ENCODE assay signal across 9 mouse cellular contexts in the genomic region with DNA sequence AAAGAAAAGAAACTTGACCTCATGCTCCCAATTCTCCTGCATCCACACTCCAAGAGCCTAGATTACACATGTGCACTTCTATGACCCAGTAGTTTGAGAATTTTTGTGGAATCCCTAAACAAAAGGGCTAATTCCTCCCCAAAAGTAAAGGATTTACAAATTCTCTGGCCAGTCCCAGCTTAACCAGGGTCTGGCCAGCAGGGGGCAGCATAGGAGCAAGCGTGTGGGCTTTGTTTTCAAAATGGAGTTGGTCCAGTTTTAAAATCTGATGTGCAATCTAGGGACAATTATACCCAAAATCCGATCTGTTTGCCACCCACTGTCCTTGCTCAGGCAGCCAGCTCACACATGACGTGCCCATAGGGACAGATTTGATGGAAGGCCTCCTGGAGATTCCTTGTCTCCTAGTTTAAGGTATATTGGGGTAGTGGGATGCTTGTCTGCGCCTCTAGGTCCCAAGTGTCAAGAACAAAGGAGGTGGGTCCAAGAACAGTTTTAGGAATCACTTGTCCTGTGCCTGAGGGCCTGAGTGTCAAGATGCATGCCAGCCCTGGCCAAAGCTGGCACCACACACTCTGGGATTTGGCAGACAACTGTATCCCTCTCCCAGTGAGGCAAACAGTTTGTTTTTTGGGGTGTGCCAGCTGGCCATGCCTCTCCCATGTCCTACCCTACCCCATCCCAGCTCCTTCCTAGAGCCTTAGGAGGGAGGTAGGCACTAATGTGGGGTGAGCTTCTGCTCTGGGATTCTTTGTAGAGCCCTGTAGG. TPM values are rescaled to one million over a fixed set of nuclear protein-coding genes. Genes with fewer than 3 reads are reported as not detected.
DNase-seq lines count a peak whose midpoint lies in the region; ATAC-seq and TF ChIP-seq lines count a peak whose summit lies in the region.
"Had no signal": no experiment of that assay in that cellular context is flagged by ENCODE, and none has a peak within 500 bp of the region (broad histone marks: within the 10 kb centered on the region; RNA-seq: fewer than 3 reads in every experiment).

No protein-coding gene starts in this region.

- no peaks in the 10 kb centered on the region for H3K9me3 ChIP-seq in midbrain, embryonic 11.5 days (ENCODE audit: control insufficient read depth, low read length)
- no peaks in the 10 kb centered on the region for H3K9me3 ChIP-seq in midbrain, embryonic 15.5 days
- no peaks in the 10 kb centered on the region for H3K9me3 ChIP-seq in limb, embryonic 14.5 days (ENCODE audit: control insufficient read depth, low read length)
- H3K9me3 ChIP-seq: neural tube, embryonic 13.5 days had no signal

- H3K27me3 ChIP-seq in midbrain, embryonic 11.5 days (ENCODE audit: control insufficient read depth, insufficient read depth, low read length): no peaks in the 10 kb centered on the region
- no peaks in the 10 kb centered on the region for H3K27me3 ChIP-seq in midbrain, embryonic 15.5 days (replicated peaks)
- no peaks in the 10 kb centered on the region for H3K27me3 ChIP-seq in limb, embryonic 14.5 days (ENCODE audit: control insufficient read depth, insufficient read depth, low read length)
- no peaks in the 10 kb centered on the region for H3K27me3 ChIP-seq in small intestine, adult 2 months (ENCODE audit: control insufficient read depth, insufficient read depth, low read length)
- H3K27me3 ChIP-seq: neural tube, embryonic 13.5 days had no signal

- no peaks in the 10 kb centered on the region for H3K36me3 ChIP-seq in midbrain, embryonic 11.5 days (ENCODE audit: control insufficient read depth, insufficient read depth, low read length)
- H3K36me3 ChIP-seq in midbrain, embryonic 15.5 days (replicated peaks): no peaks in the 10 kb centered on the region
- H3K36me3 ChIP-seq in limb, embryonic 14.5 days (ENCODE audit: control insufficient read depth, insufficient read depth, low read length): no peaks in the 10 kb centered on the region
- H3K36me3 ChIP-seq in small intestine, adult 2 months (ENCODE audit: control insufficient read depth, insufficient read depth, low read length): no peaks in the 10 kb centered on the region
- H3K36me3 ChIP-seq: neural tube, embryonic 13.5 days had no signal

- ATAC-seq in midbrain, embryonic 11.5 days (ENCODE audit: low FRiP score): no peak
- no peak for ATAC-seq in midbrain, embryonic 15.5 days (replicated peaks)
- ATAC-seq in erythroid progenitor cell, adult 5-6 weeks (replicated peaks; ENCODE audit: low FRiP score, poor library complexity, severe bottlenecking): 0 out of 2 replicates have a peak, but pooled peaks have one; percentile 37
- no peak for ATAC-seq in limb, embryonic 14.5 days (ENCODE audit: low FRiP score, low read depth)

- no peak overlapping the region for H3K9ac ChIP-seq in midbrain, embryonic 11.5 days (ENCODE audit: low read length)
- H3K9ac ChIP-seq in midbrain, embryonic 15.5 days: no peak overlapping the region
- no peak overlapping the region for H3K9ac ChIP-seq in limb, embryonic 14.5 days (ENCODE audit: low read depth, low read length, severe bottlenecking)
- H3K9ac ChIP-seq: neural tube, embryonic 13.5 days had no signal

- no peaks in the 10 kb centered on the region for H3K4me1 ChIP-seq in midbrain, embryonic 11.5 days (ENCODE audit: control insufficient read depth, insufficient read depth, low read length)
- no peaks in the 10 kb centered on the region for H3K4me1 ChIP-seq in midbrain, embryonic 15.5 days
- H3K4me1 ChIP-seq in limb, embryonic 14.5 days (ENCODE audit: control insufficient read depth, insufficient read depth, low read length): no peaks in the 10 kb centered on the region
- H3K4me1 ChIP-seq in small intestine, adult 2 months (ENCODE audit: control insufficient read depth, insufficient read depth, insufficient read length, low read length): peaks cover 6% of the 10 kb centered on the region; the same call in 1 of the 2 replicates
- H3K4me1 ChIP-seq: neural tube, embryonic 13.5 days had no signal

- no peak overlapping the region for H3K4me2 ChIP-seq in midbrain, embryonic 11.5 days
- no peak overlapping the region for H3K4me2 ChIP-seq in midbrain, embryonic 15.5 days
- H3K4me2 ChIP-seq in limb, embryonic 14.5 days (replicated peaks; ENCODE audit: low read depth, low read length, severe bottlenecking): no peak overlapping the region
- H3K4me2 ChIP-seq: neural tube, embryonic 13.5 days had no signal

- no peak overlapping the region for H3K4me3 ChIP-seq in midbrain, embryonic 11.5 days (ENCODE audit: low read depth, low read length)
- no peak overlapping the region for H3K4me3 ChIP-seq in midbrain, embryonic 15.5 days
- no peak overlapping the region for H3K4me3 ChIP-seq in limb, embryonic 14.5 days (replicated peaks; ENCODE audit: low read length)
- H3K4me3 ChIP-seq in small intestine, adult 2 months (ENCODE audit: low read depth, low read length): no peak overlapping the region
- H3K4me3 ChIP-seq: neural tube, embryonic 13.5 days had no signal

- no peak for TF ChIP-seq POLR2A in limb, embryonic 14.5 days (IDR thresholded peaks at IDR 0.05; ENCODE audit: borderline replicate concordance, extremely low read depth, insufficient read depth, insufficient read length)
- no peak for TF ChIP-seq POLR2A in small intestine, adult 2 months (IDR thresholded peaks at IDR 0.05; ENCODE audit: low read depth, low read length)

- 38% methylated on average over 4 of the region's 4 CpGs for WGBS in midbrain, embryonic 11.5 days
- 31% methylated on average over 4 of the region's 4 CpGs for WGBS in midbrain, embryonic 15.5 days
- 33% methylated on average over 4 of the region's 4 CpGs for WGBS in limb, embryonic 14.5 days
- WGBS in small intestine, adult 2 months: 33% methylated on average over 4 of the region's 4 CpGs

- peak; percentile 78 to 80 for DNase-seq in adrenal gland, adult 18-20 months (ENCODE audit: low spot score in 2 of 2)
- DNase-seq in adrenal gland, adult 2 months: no peak
- peak; percentile 95 for DNase-seq in midbrain, embryonic 11.5 days (ENCODE audit: low spot score, missing footprints)
- DNase-seq in c-Kit-positive CD71-negative TER-119-negative erythroid progenitor cells, embryonic 14.5 days (ENCODE audit: low read depth): peak; percentile 60
- DNase-seq in limb, embryonic 14.5 days (ENCODE audit: low spot score): peak; percentile 49

- peak; percentile 93; the same call in 1 of the 2 replicates for TF ChIP-seq CTCF in small intestine, adult 2 months (IDR thresholded peaks at IDR 0.05; ENCODE audit: extremely low read depth, insufficient read length, insufficient replicate concordance, low read depth, low read length)

- H3K27ac ChIP-seq in midbrain, embryonic 11.5 days (ENCODE audit: low read depth, low read length): no peak overlapping the region
- no peak overlapping the region for H3K27ac ChIP-seq in midbrain, embryonic 15.5 days
- no peak overlapping the region for H3K27ac ChIP-seq in limb, embryonic 14.5 days (replicated peaks; ENCODE audit: low read depth, low read length)
- H3K27ac ChIP-seq in small intestine, adult 2 months (ENCODE audit: insufficient read depth, low read depth, low read length): no peak overlapping the region
- H3K27ac ChIP-seq: neural tube, embryonic 13.5 days had no signal

RNA-seq across cellular contexts. Expression of a gene that starts 12.4 kb away (rescaled TPM):
- 10 to 100 TPM; 25.8 to 29.0 TPM for total RNA-seq in adrenal gland, adult 18-20 months (2021)
- 10 to 100 TPM; 35.3 to 44.1 TPM for total RNA-seq in adrenal gland, adult 2 months (2021)
- 60.4 and 65.4 TPM in 2 replicates for polyA plus RNA-seq in adrenal gland, adult 2 months (2012; rRNA removed)
- 63.4 and 71.7 TPM in 2 replicates for polyA plus RNA-seq in midbrain, embryonic 11.5 days (2014; fragmentation: Nextera tagmentation; extraction: Ambion mirVana)
- polyA plus RNA-seq in midbrain, embryonic 15.5 days (2015; fragmentation: Nextera tagmentation; extraction: Ambion mirVana): 80.8 and 89.7 TPM in 2 replicates
- 17.2 and 20.9 TPM in 2 replicates for total RNA-seq in erythroid progenitor cell, adult 5-6 weeks (2015; ENCODE audit: low replicate concordance)
- 7.9 and 8.3 TPM in 2 replicates for total RNA-seq in erythroid progenitor cell, adult 5-6 weeks (2017; ENCODE audit: low replicate concordance)
- 114 and 143 TPM in 2 replicates for polyA plus RNA-seq in limb, embryonic 14.5 days (2012; rRNA removed)
- 55.7 and 66.9 TPM in 2 replicates for polyA plus RNA-seq in limb, embryonic 14.5 days (2014; fragmentation: Nextera tagmentation; extraction: Ambion mirVana)
- polyA plus RNA-seq in small intestine, adult 2 months (2012; rRNA removed): 12.7 and 13.3 TPM in 2 replicates

RNA-seq across cellular contexts. Expression of a gene that starts 27.4 kb away (rescaled TPM):
- total RNA-seq in adrenal gland, adult 18-20 months (2021): 10 to 100 TPM; 56.2 to 62.4 TPM
- 10 to 100 TPM; 57.3 to 61.3 TPM for total RNA-seq in adrenal gland, adult 2 months (2021)
- 161 and 184 TPM in 2 replicates for polyA plus RNA-seq in adrenal gland, adult 2 months (2012; rRNA removed)
- 50.9 and 56.3 TPM in 2 replicates for polyA plus RNA-seq in midbrain, embryonic 11.5 days (2014; fragmentation: Nextera tagmentation; extraction: Ambion mirVana)
- polyA plus RNA-seq in midbrain, embryonic 15.5 days (2015; fragmentation: Nextera tagmentation; extraction: Ambion mirVana): 71.5 and 76.6 TPM in 2 replicates
- total RNA-seq in erythroid progenitor cell, adult 5-6 weeks (2015; ENCODE audit: low replicate concordance): 7.2 and 14.3 TPM in 2 replicates
- 3.6 and 3.9 TPM in 2 replicates for total RNA-seq in erythroid progenitor cell, adult 5-6 weeks (2017; ENCODE audit: low replicate concordance)
- 95.5 and 135 TPM in 2 replicates for polyA plus RNA-seq in limb, embryonic 14.5 days (2012; rRNA removed)
- polyA plus RNA-seq in limb, embryonic 14.5 days (2014; fragmentation: Nextera tagmentation; extraction: Ambion mirVana): 79.7 and 88.4 TPM in 2 replicates
- polyA plus RNA-seq in small intestine, adult 2 months (2012; rRNA removed): 47.6 and 70.8 TPM in 2 replicates

RNA-seq across cellular contexts. Expression of a gene that starts 30.7 kb away (rescaled TPM):
- total RNA-seq in adrenal gland, adult 18-20 months (2021): under 1 TPM; 0.19 to 0.20 TPM
- under 1 TPM; 0.29 to 0.41 TPM for total RNA-seq in adrenal gland, adult 2 months (2021)
- polyA plus RNA-seq in adrenal gland, adult 2 months (2012; rRNA removed): 0.27 and 0.35 TPM in 2 replicates
- not detected in 2 replicates for polyA plus RNA-seq in midbrain, embryonic 11.5 days (2014; fragmentation: Nextera tagmentation; extraction: Ambion mirVana)
- not detected in 2 replicates for polyA plus RNA-seq in midbrain, embryonic 15.5 days (2015; fragmentation: Nextera tagmentation; extraction: Ambion mirVana)
- total RNA-seq in erythroid progenitor cell, adult 5-6 weeks (2015; ENCODE audit: low replicate concordance): not detected in 2 replicates
- total RNA-seq in erythroid progenitor cell, adult 5-6 weeks (2017; ENCODE audit: low replicate concordance): not detected in 2 replicates
- 0.96 and 1.1 TPM in 2 replicates for polyA plus RNA-seq in limb, embryonic 14.5 days (2012; rRNA removed)
- polyA plus RNA-seq in limb, embryonic 14.5 days (2014; fragmentation: Nextera tagmentation; extraction: Ambion mirVana): 1.9 and 2.0 TPM in 2 replicates
- polyA plus RNA-seq in small intestine, adult 2 months (2012; rRNA removed): 0.06 TPM in 1 of 2 replicates, not detected in the other
- polyA plus RNA-seq: neural tube, embryonic 13.5 days had no signal

RNA-seq across cellular contexts. Expression of a gene that starts 32.9 kb away (rescaled TPM):
- total RNA-seq in adrenal gland, adult 18-20 months (2021): 10 to 100 TPM; 20.8 to 26.9 TPM
- total RNA-seq in adrenal gland, adult 2 months (2021): 10 to 100 TPM; 25.1 to 28.0 TPM
- polyA plus RNA-seq in adrenal gland, adult 2 months (2012; rRNA removed): 15.7 and 26.0 TPM in 2 replicates
- polyA plus RNA-seq in midbrain, embryonic 11.5 days (2014; fragmentation: Nextera tagmentation; extraction: Ambion mirVana): 1.0 and 1.3 TPM in 2 replicates
- 84.9 and 129 TPM in 2 replicates for polyA plus RNA-seq in midbrain, embryonic 15.5 days (2015; fragmentation: Nextera tagmentation; extraction: Ambion mirVana)
- total RNA-seq in erythroid progenitor cell, adult 5-6 weeks (2015; ENCODE audit: low replicate concordance): 1.3 and 16.2 TPM in 2 replicates
- 2.4 and 3.0 TPM in 2 replicates for total RNA-seq in erythroid progenitor cell, adult 5-6 weeks (2017; ENCODE audit: low replicate concordance)
- 9.2 and 11.9 TPM in 2 replicates for polyA plus RNA-seq in limb, embryonic 14.5 days (2012; rRNA removed)
- polyA plus RNA-seq in limb, embryonic 14.5 days (2014; fragmentation: Nextera tagmentation; extraction: Ambion mirVana): 8.3 and 11.3 TPM in 2 replicates
- polyA plus RNA-seq in small intestine, adult 2 months (2012; rRNA removed): 8.8 and 11.7 TPM in 2 replicates

RNA-seq across cellular contexts. Expression of a gene that starts 54.3 kb away (rescaled TPM):
- total RNA-seq in adrenal gland, adult 18-20 months (2021): 1 to 10 TPM; 1.9 to 4.3 TPM
- 1 to 10 TPM; 3.0 to 4.1 TPM for total RNA-seq in adrenal gland, adult 2 months (2021)
- 1.9 and 3.6 TPM in 2 replicates for polyA plus RNA-seq in adrenal gland, adult 2 months (2012; rRNA removed)
- polyA plus RNA-seq in midbrain, embryonic 11.5 days (2014; fragmentation: Nextera tagmentation; extraction: Ambion mirVana): 51.5 and 57.1 TPM in 2 replicates
- 6.9 and 9.6 TPM in 2 replicates for polyA plus RNA-seq in midbrain, embryonic 15.5 days (2015; fragmentation: Nextera tagmentation; extraction: Ambion mirVana)
- 234 and 259 TPM in 2 replicates for total RNA-seq in erythroid progenitor cell, adult 5-6 weeks (2015; ENCODE audit: low replicate concordance)
- total RNA-seq in erythroid progenitor cell, adult 5-6 weeks (2017; ENCODE audit: low replicate concordance): 464 and 490 TPM in 2 replicates
- polyA plus RNA-seq in limb, embryonic 14.5 days (2012; rRNA removed): 56.6 and 57.3 TPM in 2 replicates
- 28.7 and 31.2 TPM in 2 replicates for polyA plus RNA-seq in limb, embryonic 14.5 days (2014; fragmentation: Nextera tagmentation; extraction: Ambion mirVana)
- polyA plus RNA-seq in small intestine, adult 2 months (2012; rRNA removed): 5.1 and 7.5 TPM in 2 replicates
